Mouse (Mus musculus): Measurements from ENCODE around the gene Btbd35f10. TPM values are rescaled to one million over a fixed set of nuclear protein-coding genes. Genes with fewer than 3 reads are reported as not detected.

The Btbd35f10 gene
- not detected for total RNA-seq (2023)

DNA sequence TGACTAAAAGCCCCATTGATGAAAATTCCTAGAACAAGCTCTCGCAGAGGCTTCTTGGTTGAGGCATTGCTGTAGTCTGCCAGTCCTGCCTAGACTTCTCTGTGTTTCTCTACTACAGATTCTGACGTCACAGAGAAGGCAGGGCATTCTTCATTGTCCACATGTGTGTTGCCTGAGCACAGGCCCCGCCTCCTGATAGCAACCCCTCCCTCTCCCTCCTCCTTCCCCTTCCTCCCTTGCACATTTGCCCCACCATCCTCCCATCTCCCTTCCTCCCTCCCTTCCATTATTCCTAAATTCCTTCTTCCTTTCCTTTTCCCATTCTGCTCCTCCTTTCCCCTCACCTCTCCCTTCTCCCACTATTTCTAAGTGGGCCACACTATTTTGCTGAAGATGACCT is at the start of gene Btbd35f10:
Btbd35f10 (minus strand) TSS at position 101 of the 400 bp plus-strand sequence.

Other genes with a start within 250 kb of the Btbd35f10 start
- gene Btbd35f18, start 52.7 kb downstream of the Btbd35f10 start, total RNA-seq (2023): not detected
- gene Btbd35f16, start 204.1 kb upstream of the Btbd35f10 start, total RNA-seq (2023): not detected

Data from neutrophil, adult 59 days (primary cell).